Mouse (Mus musculus) thymus, postnatal 0 days (tissue): ENCODE data around the gene Maml3. TPM values are rescaled to one million over a fixed set of nuclear protein-coding genes. Genes with fewer than 3 reads are reported as not detected.
A peak's percentile ranks its signal among the peaks of the same experiment; 100 is the strongest.

ENCODE experiments used
- DNase-seq: peaks from one replicate; pipeline ENCODE4 v3.0.0-alpha.2; 2015; ENCODE audit warnings: low spot score
- polyA plus RNA-seq: library from polyadenylated mRNA; unstranded; fragments of >200 nt; fragmentation: Nextera tagmentation; extraction: Ambion mirVana; gene quantifications from 2 replicates; pipeline ENCODE4 v1.2.1, GENCODE M21; 2015

The Maml3 gene
- polyA plus RNA-seq, 1 experiment from 2014 or later, result 2.6 TPM

GRCm38 (mm10) chr3:51672631-51673030, 432.2 kb downstream of the Maml3 start:
- DNase-seq, result no peak

GRCm38 (mm10) chr3:51671071-51671469, 433.8 kb downstream of the Maml3 start:
- no peak for DNase-seq

- peak; percentile 15 for DNase-seq
Measured at GRCm38 (mm10) chr3:51670414-51671070, 434.3 kb downstream of the Maml3 start.

- DNase-seq, result no peak
Measured at GRCm38 (mm10) chr3:51668607-51669006, 436.3 kb downstream of the Maml3 start.

GRCm38 (mm10) chr3:51662557-51662956, 442.3 kb downstream of the Maml3 start:
- DNase-seq, result peak; percentile 35

GRCm38 (mm10) chr3:51661880-51662550, 442.9 kb downstream of the Maml3 start:
- peak; percentile 52 for DNase-seq

- DNase-seq, result peak; percentile 28
Measured at GRCm38 (mm10) chr3:51661376-51661775, 443.5 kb downstream of the Maml3 start.

GRCm38 (mm10) chr3:51660821-51661276, 444.0 kb downstream of the Maml3 start:
- DNase-seq, result peak; percentile 56

- no peak for DNase-seq
Measured at GRCm38 (mm10) chr3:51660060-51660459, 444.8 kb downstream of the Maml3 start, which contains the start of gene Mgst2. Gene Mgst2 (plus strand): TSS chr3:51660360.

- DNase-seq, result no peak
Measured at GRCm38 (mm10) chr3:51659415-51659814, 445.5 kb downstream of the Maml3 start.

GRCm38 (mm10) chr3:51654303-51655055, 450.4 kb downstream of the Maml3 start:
- DNase-seq, result peak; percentile 90

GRCm38 (mm10) chr3:51652701-51653100, 452.2 kb downstream of the Maml3 start:
- DNase-seq, result peak; percentile 80

GRCm38 (mm10) chr3:51652292-51652691, 452.6 kb downstream of the Maml3 start:
- peak; percentile 84 for DNase-seq

- no peak for DNase-seq
Measured at GRCm38 (mm10) chr3:51651149-51651548, 453.7 kb downstream of the Maml3 start.

GRCm38 (mm10) chr3:51649986-51650385, 454.9 kb downstream of the Maml3 start:
- DNase-seq, result no peak

- no peak for DNase-seq
Measured at GRCm38 (mm10) chr3:51649426-51649825, 455.4 kb downstream of the Maml3 start.

- DNase-seq, result peak; percentile 80
Measured at GRCm38 (mm10) chr3:51648037-51648664, 456.7 kb downstream of the Maml3 start.

- no peak for DNase-seq
Measured at GRCm38 (mm10) chr3:51647356-51647755, 457.5 kb downstream of the Maml3 start.

- no peak for DNase-seq
Measured at GRCm38 (mm10) chr3:51646301-51646700, 458.6 kb downstream of the Maml3 start.

- DNase-seq, result no peak
Measured at GRCm38 (mm10) chr3:51645484-51645883, 459.4 kb downstream of the Maml3 start.

GRCm38 (mm10) chr3:51638260-51638659, 466.6 kb downstream of the Maml3 start:
- no peak for DNase-seq

- DNase-seq, result no peak
Measured at GRCm38 (mm10) chr3:51637326-51637725, 467.6 kb downstream of the Maml3 start.
